Mouse (Mus musculus) brain, embryonic 14.5 days (tissue): ENCODE results near the gene Fam89a.

ENCODE experiments used
- CTCF ChIP-seq: fragments of 200-500 bp; IDR thresholded peaks from 2 replicates; pipeline ENCODE4 v1.5.1; 2012; ENCODE audit warnings: inconsistent platforms, mild to moderate bottlenecking, moderate library complexity, borderline replicate concordance; ENCODE audit not compliant: insufficient read depth, insufficient read length; ENCODE audit errors: extremely low read depth
- POLR2A ChIP-seq: fragments of 200-500 bp; IDR thresholded peaks from 2 replicates; pipeline ENCODE4 v1.6.1; 2012; ENCODE audit warnings: mild to moderate bottlenecking, inconsistent platforms, borderline replicate concordance; ENCODE audit not compliant: poor library complexity, insufficient read depth, insufficient read length, severe bottlenecking; ENCODE audit errors: extremely low read depth

GRCm38 (mm10) chr8:124783228-124783627, 31.6 kb upstream of the Fam89a start:
- TF ChIP-seq POLR2A = no peak
- no peak for TF ChIP-seq CTCF
